Mouse (Mus musculus) lung, adult 18-20 months (tissue): ENCODE data around the gene Nipa1.
"Not testable (repeated sequence)": the region's sequence is repeated elsewhere in the genome, so short reads cannot be mapped to it uniquely, and the experiment has no call there.

ENCODE experiments used
- DNase-seq, 2 experiments: peaks; one replicate each; pipeline ENCODE4 v3.0.0; 2022; ENCODE audit warnings: mixed read lengths in 2 of 2

Nipa1 gene

GRCm38 (mm10) chr7:56019930-56020253, at the start of gene Nipa1:
Gene Nipa1, minus strand, starts transcription at chr7:56019954.
- no peak for DNase-seq

GRCm38 (mm10) chr7:56066634-56067033, 46.9 kb upstream of the Nipa1 start:
- no peak for DNase-seq

DNA sequence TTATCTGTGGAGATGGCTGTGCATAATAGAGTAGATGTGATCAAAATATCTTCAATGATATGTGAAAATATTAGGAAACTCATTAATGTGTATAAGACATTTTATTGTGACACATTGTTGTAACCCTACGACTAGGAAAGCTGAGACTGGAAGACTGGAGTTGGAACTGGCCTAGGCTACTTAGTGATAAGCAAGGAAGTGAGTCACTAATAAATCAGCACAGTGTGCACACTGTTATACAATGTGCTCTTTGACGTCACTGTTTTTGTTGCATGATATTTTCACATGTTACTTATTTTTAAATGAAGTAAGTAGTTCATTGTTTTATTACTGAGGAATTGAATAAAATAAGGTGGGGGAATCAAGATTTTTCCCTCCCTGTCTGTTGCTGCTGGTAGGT, 46.4 kb upstream of the Nipa1 start:
- DNase-seq: no peak

DNA sequence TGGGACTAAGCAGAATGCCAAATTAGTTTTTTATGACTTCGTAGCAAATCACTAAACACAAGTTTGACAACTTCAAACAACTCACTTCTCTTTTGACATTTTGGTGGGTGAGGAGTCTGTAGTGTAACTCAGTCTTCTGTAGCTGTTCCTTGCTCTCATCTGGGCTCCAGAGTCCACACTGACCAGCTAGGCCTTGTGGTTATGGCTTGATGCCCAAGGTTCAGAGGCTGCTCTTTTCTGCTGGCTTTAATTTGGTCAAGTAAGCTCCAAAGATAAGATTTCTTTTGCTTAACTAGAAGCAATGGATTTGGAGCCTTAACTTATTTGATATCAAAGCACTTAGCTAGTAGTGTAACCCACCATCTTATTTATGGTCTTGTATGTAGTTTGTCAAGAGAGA, 45.1 kb upstream of the Nipa1 start:
- DNase-seq: peak in 1 of 2 experiments; percentile 12

- no peak for DNase-seq
Observed at GRCm38 (mm10) chr7:56055338-56055737, 35.6 kb upstream of the Nipa1 start.

DNA sequence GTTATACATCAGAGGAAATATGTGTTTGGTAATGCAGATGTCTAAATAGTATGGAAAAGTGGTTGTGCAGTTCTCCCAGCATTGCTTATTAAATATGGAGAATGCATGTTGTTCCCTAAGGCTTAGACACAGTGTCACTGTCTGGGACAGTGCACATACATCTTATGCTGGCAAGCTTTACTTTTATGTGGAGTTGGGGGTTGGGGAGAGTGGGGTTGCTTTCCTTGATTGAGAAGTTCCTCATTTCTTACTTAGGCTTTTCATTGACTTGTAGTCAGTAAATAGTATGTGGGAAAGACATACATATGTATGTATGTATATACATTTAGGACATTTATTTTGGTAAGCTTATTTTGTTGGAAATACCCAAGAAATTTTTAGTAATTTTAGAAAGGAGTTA, 33.2 kb upstream of the Nipa1 start:
- no peak for DNase-seq

- peak; percentile 16 to 23 for DNase-seq
Observed at GRCm38 (mm10) chr7:56050487-56050911, 30.7 kb upstream of the Nipa1 start.

DNA sequence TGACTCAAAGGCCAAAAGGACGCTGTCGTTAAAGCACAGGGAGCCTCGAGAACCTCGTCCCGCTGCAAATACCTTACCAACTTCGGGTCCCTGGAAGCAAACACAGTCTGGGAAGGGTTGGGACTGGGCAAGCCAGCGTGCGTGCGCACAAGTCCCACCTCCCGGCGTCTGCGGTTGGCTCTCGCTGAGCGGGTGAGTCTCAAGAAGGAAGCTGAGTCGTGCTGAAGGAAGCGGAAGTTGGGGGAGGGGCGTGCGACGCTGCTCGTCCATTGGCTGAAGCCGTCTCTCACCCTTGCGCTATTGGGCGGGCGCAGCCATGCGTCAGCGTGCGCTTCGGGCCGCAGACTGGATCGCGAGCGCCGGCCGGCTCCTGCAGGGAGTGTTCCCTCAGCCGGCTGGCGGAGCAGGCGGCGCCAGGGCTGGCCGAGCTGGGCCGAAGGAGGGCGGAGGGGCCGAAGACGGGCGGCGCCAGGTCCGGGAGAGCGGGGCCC, 30.1 kb upstream of the Nipa1 start, which contains the start of gene Herc2:
Gene Herc2, plus strand, starts transcription at position 366 of the 491 bp plus-strand sequence.
- DNase-seq: peak; percentile 100

DNA sequence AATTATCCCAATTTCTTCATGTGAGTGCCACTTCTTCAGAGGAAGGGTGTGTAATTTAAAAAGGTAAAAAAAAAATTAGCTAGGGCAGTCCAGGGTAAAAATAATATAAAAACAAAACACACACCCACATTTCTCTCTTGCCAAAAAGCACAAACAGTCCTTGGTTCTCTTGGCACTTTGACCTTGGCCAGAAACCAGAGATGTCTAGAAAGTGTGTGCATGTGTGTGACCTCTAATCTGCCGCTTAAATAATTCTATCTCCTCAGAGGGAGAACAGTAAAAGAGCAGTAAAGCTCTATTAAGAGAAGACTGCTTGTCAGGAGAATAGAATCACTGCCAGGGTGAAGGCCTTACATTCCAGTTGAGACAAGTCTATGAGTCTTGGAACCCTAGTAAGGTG, 27.4 kb upstream of the Nipa1 start:
- DNase-seq: no peak

DNA sequence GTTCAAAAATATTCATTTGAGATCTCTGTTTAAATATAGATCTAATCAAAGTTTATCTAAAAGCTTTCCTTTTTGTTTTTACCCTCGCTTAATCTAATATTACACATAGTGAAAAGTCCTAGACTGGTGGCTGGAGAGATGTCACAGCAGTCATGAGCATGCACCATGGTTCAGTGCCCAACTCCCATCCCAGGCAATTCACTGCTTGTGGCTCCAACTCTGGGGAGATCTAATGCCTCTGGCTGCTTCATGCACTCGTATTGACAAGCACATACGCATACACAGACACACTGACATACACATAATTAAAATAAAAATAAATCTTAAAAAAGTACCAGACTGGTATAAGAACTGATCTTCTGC, 24.5 kb upstream of the Nipa1 start:
- no peak for DNase-seq

- no peak for DNase-seq
Observed at GRCm38 (mm10) chr7:56043577-56044266, 24.0 kb upstream of the Nipa1 start.

DNA sequence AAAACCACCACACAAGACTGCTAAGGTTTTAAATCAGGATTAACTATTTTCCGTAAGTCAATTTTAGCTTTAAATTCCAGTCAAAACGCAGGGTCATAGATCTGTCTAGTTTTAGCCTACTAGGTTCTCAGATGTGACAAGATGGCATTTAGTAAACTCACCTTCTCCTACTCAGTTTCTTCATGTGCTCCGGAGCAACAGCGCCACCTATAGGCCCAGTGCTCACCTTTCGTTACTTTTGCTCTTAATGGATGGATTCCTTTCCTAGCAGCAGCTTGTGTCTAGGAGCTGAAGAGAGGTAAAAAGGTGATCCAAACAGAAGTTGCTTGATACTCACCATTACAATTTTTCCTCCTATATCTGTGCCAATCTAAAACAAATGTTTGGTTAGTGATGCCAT, 22.6 kb upstream of the Nipa1 start:
- peak; percentile 74 to 76 for DNase-seq

- no peak for DNase-seq
Observed at GRCm38 (mm10) chr7:56023586-56023985, 3.8 kb upstream of the Nipa1 start.

- peak; percentile 67 to 72 for DNase-seq
Observed at GRCm38 (mm10) chr7:56018972-56019929, 503 bp downstream of the Nipa1 start.

DNA sequence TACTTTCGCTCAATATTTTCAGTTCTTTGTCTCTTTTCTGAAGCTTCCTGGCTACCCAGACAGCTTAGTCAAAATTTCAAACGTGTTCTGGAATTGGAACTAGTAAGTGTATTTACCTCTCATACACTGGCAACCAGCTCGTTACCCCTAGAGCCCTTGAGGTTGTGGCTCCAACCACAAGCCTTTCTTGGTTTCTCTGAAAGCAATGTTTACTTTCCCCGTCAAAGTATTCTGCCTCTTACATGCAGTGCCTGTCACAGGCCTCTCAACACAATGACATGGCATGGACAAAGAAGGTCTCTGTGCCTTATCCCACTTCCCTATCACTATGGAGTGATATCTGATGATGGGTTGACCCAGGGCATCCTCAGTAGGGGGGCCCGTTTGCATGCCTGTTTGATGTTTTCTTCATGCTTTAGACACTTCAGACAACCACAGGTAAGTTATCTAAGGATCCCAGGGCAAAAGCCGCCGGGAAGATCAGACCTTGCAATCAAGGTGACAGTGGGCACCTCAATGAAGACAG, 1.2 kb downstream of the Nipa1 start:
- peak; percentile 33 to 59 for DNase-seq

GRCm38 (mm10) chr7:56017761-56018160, 2.0 kb downstream of the Nipa1 start:
- peak; percentile 50 to 61 for DNase-seq

GRCm38 (mm10) chr7:56015837-56016236, 3.9 kb downstream of the Nipa1 start:
- no peak for DNase-seq

- no peak for DNase-seq
Observed at GRCm38 (mm10) chr7:56015172-56015571, 4.6 kb downstream of the Nipa1 start.

DNA sequence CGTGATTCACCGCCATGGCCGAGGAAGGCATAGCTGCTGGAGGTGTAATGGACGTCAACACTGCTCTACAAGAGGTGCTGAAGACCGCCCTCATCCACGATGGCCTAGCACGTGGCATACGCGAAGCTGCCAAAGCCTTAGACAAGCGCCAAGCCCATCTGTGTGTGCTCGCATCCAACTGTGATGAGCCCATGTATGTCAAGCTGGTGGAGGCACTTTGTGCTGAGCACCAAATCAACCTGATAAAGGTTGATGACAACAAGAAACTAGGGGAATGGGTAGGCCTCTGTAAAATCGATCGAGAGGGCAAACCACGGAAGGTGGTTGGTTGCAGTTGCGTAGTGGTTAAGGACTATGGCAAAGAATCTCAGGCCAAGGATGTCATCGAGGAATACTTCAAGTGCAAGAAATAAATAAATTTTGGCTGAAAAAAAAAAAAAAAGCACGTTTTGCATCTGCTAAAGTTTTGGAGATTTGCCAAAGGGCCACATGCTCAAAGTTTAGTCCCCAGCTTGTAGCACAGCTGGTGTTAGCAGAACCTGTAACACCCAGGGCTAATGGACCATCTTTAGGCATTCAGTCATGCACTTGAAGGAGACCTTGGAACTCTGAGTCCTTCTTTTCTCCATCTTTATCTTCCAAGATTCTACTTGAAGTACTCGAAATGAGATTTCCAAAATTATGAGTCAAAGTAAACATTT, 5.6 kb downstream of the Nipa1 start:
- DNase-seq: not testable (repeated sequence)

DNA sequence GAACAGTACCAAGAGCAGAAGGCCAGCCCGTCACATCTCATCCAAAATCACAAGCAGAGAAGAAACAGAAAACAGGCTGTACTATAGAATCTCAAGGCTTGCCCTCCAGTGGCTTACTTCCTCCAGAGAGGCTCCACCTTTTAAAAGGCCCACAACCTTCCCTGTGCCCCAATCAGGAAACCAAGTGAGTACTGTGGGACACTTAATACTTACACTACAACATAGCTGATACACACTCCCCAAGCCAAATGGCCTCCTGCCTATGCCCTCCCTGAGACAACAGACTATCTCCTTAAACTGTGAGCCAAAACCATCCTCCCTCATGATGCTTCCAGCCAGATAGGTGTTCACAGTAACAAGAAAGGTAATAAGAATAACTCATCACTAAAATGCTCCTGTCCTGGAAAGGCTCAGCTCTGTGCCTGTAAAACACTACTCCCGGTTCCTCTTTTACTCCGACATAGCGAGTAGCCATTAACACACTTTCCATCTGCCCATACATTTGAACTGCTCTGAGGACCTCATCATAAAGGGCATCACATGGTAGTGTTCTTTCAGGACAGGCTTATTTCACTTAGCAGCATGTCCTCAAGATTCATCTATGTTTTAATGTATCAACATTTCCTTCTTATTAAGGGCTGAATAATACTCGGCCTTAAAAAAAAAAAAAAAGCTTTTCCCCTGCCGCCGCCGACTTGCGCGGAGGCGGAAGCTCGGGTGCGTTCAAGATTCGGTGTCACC, 6.3 kb downstream of the Nipa1 start:
- DNase-seq: no peak

- DNase-seq: no peak
Observed at GRCm38 (mm10) chr7:56011018-56011333, 8.8 kb downstream of the Nipa1 start.

- no peak for DNase-seq
Observed at GRCm38 (mm10) chr7:56010318-56011017, 9.3 kb downstream of the Nipa1 start.
